Mouse (Mus musculus) megakaryocyte, embryonic 14.5 days (primary cell): Measurements from ENCODE around the gene Baiap2.

Experiments used
- FLI1 ChIP-seq: IDR thresholded peaks from 2 replicates; pipeline ENCODE4 v1.6.1; 2012; ENCODE audit warnings: low read length, inconsistent platforms, mixed read lengths
- GATA1 ChIP-seq: IDR thresholded peaks from 3 replicates; pipeline ENCODE4 v1.6.1; 2012; ENCODE audit warnings: mixed read lengths, low read length, inconsistent platforms, borderline replicate concordance

GRCm38 (mm10) chr11:120009937-120010336 is 67.4 kb downstream of the Baiap2 start:
- TF ChIP-seq GATA1 (no peak), FLI1 (no peak)
